Mouse (Mus musculus) lung, postnatal 0 days (tissue): ENCODE results near the gene Zdhhc21.

Experiments used
- CTCF ChIP-seq: IDR thresholded peaks from 2 replicates; pipeline ENCODE4 v1.5.1; 2016; ENCODE audit warnings: antibody characterized with exemption, mild to moderate bottlenecking
- EP300 ChIP-seq: IDR thresholded peaks from 2 replicates; pipeline ENCODE4 v1.6.1; 2016; ENCODE audit warnings: antibody characterized with exemption, mild to moderate bottlenecking, control low read depth

GRCm38 (mm10) chr4:82885535-82885913 is 25.8 kb upstream of the Zdhhc21 start:
- TF ChIP-seq CTCF: no peak
- no peak for TF ChIP-seq EP300
